Mouse (Mus musculus): ENCODE results near the gene Isyna1.
A peak's percentile ranks its signal among the peaks of the same experiment; 100 is the strongest.

Gene Isyna1

DNA sequence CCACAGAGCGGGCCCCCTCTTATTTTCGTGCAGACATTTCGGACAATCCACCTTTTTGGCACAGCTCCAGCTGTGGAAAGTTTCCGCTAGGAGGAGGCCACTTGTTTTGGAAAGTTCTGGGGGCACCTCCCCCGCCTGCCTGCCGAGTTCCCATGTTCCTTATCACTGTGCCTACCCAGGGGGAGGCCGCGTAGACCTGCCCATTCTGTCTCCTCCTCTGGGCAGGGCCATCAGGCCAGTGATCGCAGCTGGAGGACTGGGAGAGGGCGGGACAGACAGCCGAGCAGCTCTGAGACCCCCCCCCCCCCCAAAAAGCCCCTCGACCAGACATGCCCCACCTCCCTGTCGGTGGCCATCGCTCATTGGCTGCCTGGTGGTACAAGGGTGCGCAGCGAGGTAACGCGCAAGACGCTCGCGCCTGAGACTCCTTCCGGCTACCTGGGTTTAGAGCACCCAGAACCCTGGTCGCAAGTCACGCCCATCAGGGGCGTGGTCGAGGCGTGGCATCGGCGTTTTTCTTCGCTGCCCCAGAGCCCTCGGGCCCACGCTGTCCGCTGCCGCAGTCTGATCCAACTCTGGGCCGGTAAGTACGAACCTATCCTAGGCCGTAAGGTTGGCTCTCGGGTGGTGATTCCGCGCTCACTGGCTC is at the start of gene Isyna1:
Gene Isyna1 (plus strand): TSS at position 413 of the 649 bp plus-strand sequence.
- peak; percentile 98 for DNase-seq (ENCODE audit: low spot score)

DNA sequence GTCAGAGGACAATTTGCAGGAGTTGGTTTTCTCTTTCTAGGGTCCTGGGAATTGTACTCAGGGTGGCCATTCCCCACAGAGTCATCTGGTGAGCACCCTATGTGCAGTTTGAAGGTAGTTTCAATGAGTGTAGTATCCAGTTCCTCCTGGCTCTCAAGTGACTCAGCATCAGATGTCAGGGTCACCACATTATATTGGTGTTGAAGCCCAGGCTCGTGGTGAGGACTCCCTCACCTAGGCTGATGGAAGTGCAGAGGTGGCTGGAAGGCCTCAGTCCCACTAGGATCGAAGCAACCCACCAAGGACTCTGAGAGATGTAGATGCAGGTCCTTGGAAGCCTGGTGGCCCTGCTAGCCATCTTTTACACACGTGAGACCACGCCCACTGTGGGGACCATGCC is 47.8 kb upstream of the Isyna1 start:
- DNase-seq (ENCODE audit: low spot score) = no peak

DNA sequence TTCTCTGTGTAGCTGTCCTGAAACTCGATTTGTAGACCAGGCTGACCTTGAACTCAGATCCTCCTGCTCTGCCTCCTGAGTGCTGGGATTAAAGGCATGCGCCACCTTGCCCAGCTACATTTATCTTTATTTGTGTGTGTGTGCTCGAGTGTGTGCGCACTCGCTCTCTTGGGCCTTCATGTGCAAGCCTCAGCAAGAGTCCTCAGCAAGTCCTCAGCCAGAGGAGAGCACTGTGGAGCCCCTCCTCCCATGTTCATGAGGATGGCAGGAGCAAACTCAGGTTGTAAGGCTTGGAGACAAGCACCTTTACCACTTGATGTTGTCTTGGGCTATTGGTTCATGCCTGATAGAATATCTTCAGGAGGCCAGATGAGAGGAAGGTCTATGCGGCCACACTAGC is 46.4 kb upstream of the Isyna1 start:
- no peak for DNase-seq (ENCODE audit: low spot score)

DNA sequence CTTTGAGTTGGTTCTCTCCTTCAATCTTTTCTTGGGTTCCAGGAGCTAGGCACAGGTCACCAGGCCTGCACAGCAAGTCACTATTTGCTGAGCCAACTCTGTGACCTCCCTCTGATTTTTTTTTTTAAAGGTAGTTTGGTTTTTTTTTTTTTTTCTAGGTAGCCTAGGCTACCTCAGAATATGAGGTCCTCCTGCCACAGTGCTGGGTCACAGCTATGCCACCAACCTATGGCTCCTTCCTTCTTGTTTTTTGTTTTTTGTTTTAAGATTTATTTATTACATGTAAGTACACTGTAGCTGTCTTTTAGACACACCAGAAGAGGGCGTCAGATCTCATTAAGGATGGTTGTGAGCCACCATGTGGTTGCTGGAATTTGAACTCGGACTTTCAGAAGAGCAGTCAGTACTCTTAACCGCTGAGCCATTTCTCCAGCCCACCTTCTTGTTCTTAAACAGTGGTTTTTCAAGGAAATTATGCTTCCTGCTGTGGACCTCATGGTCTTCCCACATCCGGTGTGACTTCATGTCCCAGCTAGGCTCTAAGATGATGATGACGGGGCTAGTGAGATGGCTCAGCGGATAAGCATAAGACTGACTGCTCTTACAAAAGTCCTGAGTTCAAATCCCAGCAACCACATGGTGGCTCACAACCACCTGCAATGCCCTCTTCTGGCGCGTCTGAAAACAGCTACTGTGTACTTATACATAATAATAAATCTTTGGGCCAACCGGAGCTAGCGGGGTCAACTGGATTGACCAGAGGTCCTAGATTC is 44.6 kb upstream of the Isyna1 start:
- no peak for DNase-seq (ENCODE audit: low spot score)

DNA sequence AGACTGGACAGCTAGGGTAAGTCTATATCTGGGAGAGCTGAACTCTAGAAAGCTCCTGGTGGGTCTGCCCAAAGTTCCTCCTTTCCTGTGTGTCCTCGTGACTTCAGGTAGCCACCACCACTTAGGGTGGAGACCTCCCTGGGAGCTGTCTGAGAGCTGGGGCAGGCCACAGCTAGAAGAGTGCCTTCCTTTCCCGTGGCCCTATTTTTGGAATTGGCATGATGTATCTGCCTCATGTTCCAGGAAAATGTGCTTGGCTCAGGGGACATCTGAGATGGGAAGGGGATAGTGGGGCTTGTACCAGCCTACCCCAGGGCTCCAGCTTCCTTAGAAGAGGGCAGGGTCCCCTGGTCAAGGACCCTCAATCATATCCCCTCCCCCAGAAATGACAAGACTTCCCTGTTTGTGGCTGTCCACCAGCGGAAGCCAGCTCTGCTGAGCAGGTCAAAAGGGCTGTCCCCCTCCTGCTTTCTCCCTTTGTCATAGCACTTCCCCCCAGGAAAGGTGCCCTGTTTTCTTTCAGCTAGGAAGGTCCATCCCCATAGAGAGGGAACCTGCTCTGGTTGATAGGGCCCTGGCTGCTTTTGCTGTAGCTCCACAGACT is 42.5 kb upstream of the Isyna1 start:
- no peak for DNase-seq (ENCODE audit: low spot score)

DNA sequence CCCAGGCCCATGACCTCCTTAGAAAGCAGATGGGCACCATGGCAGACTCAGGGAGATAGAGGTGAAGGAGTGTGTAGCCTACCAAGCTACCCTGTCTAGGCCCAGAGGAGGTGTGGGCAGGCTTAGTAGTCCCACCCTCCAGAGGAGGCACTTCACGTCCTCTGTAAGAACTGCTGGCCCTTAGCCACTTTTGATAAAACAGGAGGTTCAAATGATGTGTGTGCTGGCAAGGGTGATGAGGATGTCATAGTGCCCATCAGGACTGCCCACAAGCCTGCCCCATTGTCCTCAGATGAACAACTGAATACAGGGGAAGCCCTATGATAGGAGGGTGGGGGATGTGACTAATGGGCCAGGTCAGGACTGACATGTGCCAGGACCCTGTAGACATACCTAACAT is 41.3 kb upstream of the Isyna1 start:
- no peak for DNase-seq (ENCODE audit: low spot score)

DNA sequence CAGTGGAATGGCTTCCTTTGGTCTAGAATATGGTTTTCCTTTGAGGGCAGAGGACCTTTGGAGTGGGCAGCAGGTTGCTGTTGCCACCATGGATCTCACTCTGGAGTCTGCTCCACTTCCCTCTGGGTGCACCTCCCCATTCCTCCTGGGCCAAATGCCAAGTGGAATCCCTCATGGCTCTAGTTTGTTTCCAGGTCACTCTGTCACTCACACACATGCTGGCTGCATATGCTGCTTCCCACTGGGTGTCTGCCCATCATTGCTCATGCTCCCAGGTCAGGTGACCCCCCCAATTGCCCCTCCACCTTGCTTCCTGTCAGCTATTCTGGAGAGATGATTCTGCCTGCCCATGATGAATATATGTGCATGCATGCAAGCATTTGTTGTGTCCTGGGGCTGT is 40.4 kb upstream of the Isyna1 start:
- no peak for DNase-seq (ENCODE audit: low spot score)

DNA sequence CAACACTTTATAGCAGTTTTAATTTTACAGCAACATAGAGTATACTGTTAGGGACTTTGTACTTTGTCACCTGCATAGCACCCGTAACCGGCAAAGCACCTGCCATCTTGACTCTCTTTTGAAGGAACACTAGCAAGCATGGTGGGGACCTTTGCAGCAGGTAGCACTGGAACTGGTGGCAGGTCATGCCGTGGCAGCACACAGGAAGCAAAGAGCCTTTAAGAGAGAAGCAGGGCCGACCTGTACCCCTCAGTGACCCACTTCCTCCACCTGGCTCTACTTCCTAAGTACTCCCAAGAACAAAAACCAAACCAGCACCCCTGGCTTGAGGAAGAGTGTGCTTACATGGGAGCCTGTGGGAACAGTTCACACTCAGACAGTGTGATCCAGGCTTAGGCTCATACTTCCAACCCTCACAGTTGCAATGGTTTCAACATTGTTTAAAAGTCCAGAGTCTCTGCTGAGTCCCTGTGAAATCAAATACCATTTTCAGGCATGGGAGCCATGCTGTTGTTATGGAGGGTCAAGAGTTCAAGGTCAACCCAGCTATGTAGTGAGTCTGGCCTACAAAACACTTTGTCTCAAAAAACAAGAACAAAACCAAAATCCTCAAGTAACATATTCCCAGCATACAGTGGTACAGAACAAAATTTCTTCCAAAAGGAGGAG is 39.0 kb upstream of the Isyna1 start:
- DNase-seq (ENCODE audit: low spot score) = no peak

DNA sequence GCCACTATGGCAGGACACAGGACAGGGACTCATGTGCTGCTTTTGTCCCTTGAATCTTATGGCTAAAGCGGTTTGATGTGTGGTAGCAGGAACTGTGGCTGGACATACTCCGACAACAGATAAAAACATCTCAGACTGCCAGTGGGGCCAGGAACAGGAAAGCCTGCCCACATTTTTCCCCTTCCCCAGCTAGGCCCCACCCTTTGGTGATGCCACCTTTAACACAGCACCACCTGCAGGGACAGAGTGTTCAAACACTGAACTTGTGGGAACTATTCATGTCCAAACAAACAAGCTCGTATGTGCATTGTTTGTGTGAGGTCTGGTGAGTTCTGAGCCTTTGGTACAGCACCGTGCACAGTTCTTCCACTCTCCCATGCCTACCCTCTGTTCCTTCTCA is 35.8 kb upstream of the Isyna1 start:
- no peak for DNase-seq (ENCODE audit: low spot score)

DNA sequence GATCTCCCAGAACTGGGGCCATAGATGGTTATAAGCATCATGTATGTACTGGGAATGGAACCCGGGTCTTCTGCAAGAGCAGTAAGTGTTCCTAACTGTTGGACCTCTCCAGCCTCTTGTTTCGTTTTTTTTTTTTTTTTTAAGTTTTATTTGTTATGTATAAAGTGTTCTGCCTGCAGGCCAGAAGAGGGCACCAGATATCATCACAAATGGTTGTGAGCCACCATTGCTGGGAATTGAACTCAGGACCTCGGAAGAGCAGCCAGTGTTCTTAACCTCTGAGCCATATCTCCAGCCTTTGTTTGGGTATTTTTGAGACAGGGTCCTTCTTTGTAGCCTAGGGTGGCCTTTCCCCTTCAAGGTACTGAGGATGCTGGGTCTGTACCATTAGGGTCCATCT is 35.2 kb upstream of the Isyna1 start:
- DNase-seq (ENCODE audit: low spot score) = peak; percentile 19

DNA sequence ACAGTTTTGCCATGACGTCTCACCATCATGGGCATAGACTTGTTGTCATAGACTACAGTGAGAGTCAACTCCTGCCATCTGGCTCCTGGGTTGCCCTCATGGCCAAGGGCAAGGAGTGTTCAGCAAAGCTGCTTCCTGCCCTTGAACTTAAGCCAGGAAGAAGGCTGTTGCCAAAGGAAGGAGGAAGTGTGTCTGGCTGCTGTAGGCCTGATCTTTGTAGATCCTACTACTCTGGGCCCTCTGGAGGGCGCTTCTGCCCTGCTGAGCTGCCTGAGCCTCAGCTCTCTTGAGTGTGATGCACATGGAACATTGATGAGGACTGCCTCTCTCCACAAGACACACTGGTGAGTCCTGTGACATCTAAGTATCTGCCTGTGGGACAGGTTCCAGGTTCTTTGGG is 34.1 kb upstream of the Isyna1 start:
- peak; percentile 18 for DNase-seq (ENCODE audit: low spot score)

DNA sequence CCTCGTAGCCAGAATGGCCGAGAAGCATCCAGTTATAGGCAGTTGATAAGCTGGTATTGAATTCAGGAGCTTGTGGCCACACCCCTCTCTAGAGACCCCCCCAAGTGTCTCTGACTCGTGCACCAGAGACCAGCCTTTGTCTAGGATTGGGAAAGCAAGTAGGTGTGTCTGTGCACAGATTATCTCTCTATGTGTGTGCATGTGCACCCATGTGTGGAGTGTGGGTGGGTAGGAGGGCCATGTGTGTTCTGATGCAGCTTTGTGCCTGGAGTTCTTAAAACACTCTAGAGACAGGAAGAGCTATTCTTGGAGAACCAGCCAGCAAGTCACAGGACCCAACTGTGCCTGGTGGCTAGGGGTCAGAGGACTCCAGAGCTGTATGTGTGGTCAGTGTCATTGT is 33.6 kb upstream of the Isyna1 start:
- no peak for DNase-seq (ENCODE audit: low spot score)

DNA sequence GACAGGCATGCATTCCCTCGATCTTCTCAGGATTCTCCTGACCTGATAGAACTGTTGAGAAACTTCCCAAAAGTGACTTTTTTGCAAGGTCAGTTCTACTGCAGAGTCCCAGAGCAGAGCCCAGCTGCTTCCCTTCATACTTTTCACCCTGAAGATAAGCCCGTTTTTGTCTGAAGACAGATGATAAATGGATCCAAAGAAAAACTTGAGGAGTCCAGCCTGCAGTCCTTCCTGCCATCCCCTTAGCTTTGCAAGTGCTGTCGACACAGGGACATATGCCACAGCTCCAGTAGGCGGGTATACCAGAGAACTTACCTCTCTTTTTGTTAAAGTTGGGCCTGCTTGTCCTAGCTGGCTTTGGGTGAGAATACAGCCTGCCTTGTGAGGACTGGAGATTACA is 32.8 kb upstream of the Isyna1 start:
- no peak for DNase-seq (ENCODE audit: low spot score)

DNA sequence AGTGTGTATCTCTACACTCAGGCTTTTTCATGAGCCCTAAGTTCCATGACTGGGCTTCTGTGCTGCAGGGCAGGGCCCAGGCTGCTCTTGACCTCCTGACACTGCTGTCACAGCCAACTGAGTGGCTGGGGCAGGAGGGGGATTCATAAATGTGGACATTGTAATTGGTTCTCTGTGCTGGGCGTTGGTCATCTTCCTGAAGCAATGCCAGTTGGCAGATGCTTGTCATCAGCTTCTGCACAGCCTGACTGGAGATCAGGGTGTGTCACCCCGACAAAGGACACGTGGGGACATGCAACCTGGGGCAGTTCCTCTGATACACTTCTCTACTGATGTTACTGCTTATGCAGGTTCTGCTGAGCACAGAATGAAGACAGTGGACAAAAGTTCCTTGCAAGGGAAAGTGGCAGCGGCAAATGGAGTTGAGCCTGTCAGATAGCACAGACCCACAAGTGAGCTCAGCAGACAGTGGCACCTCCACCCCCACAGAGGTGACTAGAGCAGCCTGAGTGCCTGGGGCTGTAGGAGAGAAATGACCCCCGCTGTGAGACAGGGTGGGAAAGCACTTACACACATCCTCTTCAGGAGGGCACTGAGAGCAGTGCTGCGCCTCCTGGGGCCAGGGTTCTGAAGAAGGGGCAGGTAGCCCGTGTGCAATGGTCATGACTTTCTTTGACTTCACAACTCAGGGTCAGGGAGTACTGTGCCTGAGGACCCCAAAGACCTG is 32.2 kb upstream of the Isyna1 start:
- no peak for DNase-seq (ENCODE audit: low spot score)

DNA sequence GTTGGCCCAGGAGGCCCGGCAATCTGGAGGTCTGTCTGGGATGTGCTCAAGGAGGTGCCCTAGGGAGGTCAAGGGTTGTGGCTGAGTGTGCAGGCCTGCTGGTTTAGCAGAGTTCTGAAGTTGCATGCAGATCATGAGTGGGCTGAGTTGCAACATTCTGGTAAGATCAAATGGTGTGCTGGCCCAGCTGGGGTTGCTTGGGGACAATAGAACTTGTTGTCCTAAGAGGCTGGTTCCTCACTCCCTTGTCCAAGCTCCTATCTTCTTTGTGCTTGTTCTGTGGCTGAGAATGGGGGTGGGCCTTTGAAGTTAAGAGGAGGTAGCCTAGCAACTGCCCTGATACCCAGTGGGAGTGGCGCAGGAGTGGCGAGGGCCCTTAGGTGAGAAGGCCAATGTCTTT is 31.4 kb upstream of the Isyna1 start:
- DNase-seq (ENCODE audit: low spot score) = no peak

DNA sequence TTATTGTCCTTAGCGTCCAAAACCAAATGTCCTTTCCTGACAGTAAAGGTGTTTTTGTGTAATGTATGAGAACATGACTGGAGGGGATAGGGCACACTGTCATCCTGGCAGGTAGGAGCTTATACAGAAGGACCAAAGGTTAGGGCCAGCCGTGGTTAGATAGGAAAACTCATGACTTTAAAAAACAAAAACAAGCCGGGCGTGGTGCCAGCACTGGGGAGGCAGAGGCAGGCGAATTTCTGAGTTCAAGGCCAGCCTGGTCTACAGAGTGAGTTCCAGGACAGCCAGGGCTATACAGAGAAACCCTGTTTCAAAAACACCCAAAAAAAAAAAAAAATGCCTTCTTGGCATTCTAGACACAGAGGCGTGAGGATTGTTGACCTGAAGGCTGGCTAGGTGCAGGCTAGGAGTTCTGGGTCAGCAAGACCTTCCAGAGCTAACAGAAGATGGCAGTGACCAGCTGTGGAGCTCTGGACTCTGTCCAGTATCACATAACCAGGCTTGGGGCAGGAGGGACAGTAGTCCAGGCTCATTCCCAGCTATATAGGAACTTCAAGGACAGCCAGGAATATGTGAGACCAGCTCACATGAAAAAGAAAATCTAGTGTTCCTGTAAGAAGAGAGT is 30.3 kb upstream of the Isyna1 start:
- DNase-seq (ENCODE audit: low spot score) = no peak

DNA sequence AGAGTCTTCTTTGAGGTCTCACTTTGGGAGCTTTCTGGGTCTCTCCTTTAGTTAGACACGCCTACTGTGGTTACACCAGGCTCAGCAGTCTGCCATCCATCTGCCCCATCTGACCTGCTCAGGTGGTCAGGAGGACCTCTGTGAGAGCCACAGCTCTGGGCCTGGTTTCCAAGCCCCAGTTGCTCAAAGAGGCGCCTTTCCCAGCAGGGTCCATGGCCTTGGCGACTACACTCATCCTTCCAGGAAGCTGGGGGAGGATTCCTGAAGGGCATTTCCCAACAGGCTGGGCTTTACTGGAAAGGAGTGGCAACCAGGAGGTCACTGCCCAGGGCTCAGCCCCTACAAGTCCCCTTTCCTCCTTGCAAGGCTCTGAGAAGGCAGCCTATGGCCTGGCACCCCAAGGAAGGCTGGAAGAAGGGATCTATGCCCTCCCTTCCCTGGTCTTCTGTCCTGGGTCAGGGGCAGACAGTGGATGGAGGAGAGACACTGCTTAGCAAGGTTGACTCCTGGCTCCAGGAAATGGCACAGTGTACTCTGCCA is 29.4 kb upstream of the Isyna1 start:
- DNase-seq (ENCODE audit: low spot score) = no peak

DNA sequence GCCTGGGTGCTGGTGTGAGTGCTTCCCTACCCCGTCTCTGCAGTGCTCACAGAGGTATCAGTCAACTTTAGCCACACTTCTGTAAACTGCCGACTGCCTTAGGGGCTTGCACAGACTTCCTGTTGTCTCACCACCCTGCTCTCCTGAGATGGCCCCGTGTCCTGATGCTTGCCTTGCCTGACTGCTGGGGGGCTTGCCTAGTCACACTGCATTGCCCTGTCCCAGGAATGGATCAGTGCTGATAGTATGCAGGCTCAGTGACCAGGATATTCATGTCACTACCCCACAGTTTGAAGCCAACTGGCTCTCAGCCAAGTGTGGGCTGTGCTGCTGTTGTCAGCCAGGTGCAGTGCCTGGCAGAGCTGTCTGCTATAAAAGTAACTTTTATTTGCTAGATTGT is 28.6 kb upstream of the Isyna1 start:
- DNase-seq (ENCODE audit: low spot score) = no peak

DNA sequence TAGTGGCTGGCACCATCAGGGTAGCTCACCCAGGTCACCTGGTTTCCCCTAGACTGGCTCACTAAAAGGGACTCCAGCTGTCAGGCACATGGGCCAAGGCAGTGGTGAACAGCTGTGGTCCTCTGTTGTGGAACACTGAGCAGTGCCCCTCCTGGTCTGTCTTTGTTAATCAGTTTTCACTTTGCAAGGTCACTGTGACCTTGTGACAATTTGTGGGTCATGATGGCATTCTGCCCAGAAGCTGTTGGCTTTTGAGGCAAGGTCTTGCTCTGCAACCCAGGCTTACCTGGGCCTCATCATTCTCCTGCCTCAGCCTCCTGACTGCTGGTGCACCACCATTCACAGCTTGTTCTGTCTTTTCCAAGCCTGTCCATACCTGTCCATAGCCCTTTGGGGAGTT is 23.8 kb upstream of the Isyna1 start:
- no peak for DNase-seq (ENCODE audit: low spot score)

DNA sequence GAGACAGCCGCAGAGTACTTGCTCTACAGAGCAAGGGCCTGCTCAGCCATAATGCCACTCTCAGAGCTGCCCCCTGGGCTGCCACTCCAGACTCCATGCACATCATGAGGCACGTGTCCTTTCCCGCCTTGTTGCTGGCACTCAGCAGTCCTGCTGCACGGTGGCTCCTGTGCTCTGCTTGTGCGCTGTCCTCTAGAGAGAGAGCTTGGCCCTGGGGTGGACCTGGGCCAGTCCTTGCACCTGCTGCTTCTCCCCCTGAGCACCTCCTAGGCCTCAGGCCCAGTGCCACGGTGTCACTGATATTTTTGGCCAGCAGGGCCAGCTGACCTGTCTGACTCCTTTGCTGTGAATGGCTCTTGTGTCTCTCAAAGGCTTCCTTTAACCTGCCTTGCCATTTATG is 23.2 kb upstream of the Isyna1 start:
- DNase-seq (ENCODE audit: low spot score) = no peak

DNA sequence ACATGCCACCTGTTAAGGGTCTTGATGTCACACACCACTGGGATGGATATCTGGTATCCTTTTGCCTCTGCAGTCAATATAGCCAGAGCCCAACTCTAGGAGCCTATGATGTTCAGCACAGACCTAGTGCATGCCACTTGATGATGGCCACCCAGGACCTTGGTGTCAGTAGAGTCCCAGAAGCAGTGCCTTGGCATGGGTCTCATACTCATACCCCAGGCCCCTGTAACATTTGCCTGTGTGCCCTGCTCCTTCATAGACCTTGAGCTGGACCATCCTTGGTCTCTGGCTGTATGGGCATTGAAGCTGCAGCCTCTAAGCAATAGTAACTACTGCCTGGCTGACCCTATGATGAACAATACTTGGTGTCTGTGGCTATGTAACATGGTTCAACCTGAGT is 19.9 kb upstream of the Isyna1 start:
- no peak for DNase-seq (ENCODE audit: low spot score)

DNA sequence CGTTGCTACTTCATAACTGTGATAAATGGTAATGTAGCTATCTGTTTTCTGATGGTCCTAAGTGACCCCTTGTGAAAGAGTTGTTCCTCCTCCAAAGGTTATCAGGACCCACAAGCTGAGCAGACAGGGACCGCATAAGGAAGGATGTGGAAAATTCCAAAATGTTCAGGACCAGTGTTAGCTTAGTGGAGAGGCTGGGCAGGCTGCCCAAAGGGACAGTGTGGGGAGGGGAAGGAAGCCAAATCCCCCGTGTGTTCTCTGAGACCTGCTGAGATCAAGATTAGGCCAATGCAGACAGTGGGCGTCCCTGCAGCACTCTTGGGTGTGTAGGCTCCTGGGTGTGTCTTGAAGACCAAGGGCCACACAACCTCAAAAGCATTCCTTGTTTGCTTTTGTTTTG is 19.3 kb upstream of the Isyna1 start:
- no peak for DNase-seq (ENCODE audit: low spot score)

Data from embryo, embryonic 10.5 days (tissue).